Mouse (Mus musculus) ES-E14 (cell line): ENCODE measurements around the gene Papss2.

Experiments used
- CHD2 ChIP-seq: IDR thresholded peaks from 2 replicates; pipeline ENCODE4 v1.6.1; 2014; ENCODE audit warnings: mild to moderate bottlenecking, low read depth, low read length, inconsistent platforms
- HCFC1 ChIP-seq: IDR thresholded peaks from 2 replicates; pipeline ENCODE4 v1.6.1; 2012; ENCODE audit warnings: low read length, inconsistent platforms, borderline replicate concordance; ENCODE audit not compliant: insufficient read depth
- MAFK ChIP-seq: IDR thresholded peaks from 2 replicates; pipeline ENCODE4 v1.6.1; 2014; ENCODE audit warnings: mild to moderate bottlenecking, low read depth, low read length, inconsistent platforms; ENCODE audit not compliant: insufficient read depth
- ZNF384 ChIP-seq: IDR thresholded peaks from 2 replicates; pipeline ENCODE4 v1.6.1; 2012; ENCODE audit warnings: low read depth, low read length, inconsistent platforms

GRCm38 (mm10) chr19:32645939-32646338, 50.3 kb downstream of the Papss2 start:
- no peak for TF ChIP-seq ZNF384
- TF ChIP-seq MAFK: no peak
- no peak for TF ChIP-seq HCFC1
- TF ChIP-seq CHD2: no peak
